Mouse (Mus musculus): ENCODE measurements around the gene Lcn9. TPM values are rescaled to one million over a fixed set of nuclear protein-coding genes. Genes with fewer than 3 reads are reported as not detected.

The Lcn9 gene
- polyA plus RNA-seq, 1 experiment: 0.10 TPM

- WGBS: 81% methylated on average over 3 of the region's 3 CpGs
- no peak for DNase-seq (ENCODE audit: low read depth, low spot score)
Observed at GRCm38 (mm10) chr2:25844097-25844496, 21.1 kb downstream of the Lcn9 start.

DNA sequence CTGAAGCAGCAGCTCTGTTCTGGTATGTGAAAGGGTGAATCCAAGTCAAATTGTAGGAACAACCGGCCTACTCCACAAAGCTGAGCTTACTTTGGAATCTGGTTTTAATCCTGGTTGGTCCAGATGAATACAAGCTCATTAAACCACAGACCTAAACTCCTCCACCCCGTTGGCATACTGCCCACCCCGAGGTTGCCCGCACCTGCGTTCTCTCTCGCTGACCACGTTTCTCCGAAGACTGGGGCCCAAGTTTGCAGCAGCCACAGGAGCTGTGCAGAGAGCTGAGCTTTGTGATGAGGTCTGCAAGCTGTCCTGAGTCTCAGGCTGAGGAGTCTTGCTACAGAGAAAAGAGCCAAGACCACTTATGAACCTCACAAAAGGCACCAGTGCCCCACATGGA is 23.6 kb downstream of the Lcn9 start:
- no peak for DNase-seq (ENCODE audit: low read depth, low spot score)
- 42% methylated on average over 8 of the region's 8 CpGs for WGBS

- 67% methylated on average over 16 of the region's 16 CpGs for WGBS
- no peak for DNase-seq (ENCODE audit: low read depth, low spot score)
Observed at GRCm38 (mm10) chr2:25847226-25847625, 24.3 kb downstream of the Lcn9 start, which contains the start of gene Sohlh1. Gene Sohlh1 (minus strand): TSS chr2:25847248.

- no peak for DNase-seq (ENCODE audit: low read depth, low spot score)
- 20% methylated on average over 4 of the region's 4 CpGs for WGBS
Observed at GRCm38 (mm10) chr2:25850330-25850729, 27.4 kb downstream of the Lcn9 start.

DNA sequence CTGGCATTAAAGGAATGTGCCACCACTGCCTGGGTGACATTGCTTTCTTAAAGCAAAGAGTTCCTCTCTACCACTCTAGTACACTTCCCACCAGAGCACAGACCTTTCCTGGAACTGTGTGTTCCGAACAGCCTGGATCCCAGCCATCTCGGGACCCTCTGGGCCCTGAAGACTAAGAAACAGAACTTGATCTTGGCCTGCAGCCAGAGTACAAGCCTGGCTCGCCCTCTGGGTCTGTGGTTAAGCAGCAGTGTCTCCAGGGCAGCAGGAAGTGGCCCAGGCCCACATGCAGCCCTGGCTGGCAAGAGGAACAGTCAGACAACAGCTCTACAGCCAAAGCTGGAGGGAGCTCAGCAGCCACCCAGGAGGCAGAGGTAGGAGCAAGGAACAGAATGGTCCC is 29.7 kb downstream of the Lcn9 start:
- no peak for DNase-seq (ENCODE audit: low read depth, low spot score)
- WGBS: 35% methylated on average over 3 of the region's 3 CpGs

- DNase-seq (ENCODE audit: low read depth, low spot score): no peak
- 72% methylated on average over 5 of the region's 5 CpGs for WGBS
Observed at GRCm38 (mm10) chr2:25853998-25854397, 31.0 kb downstream of the Lcn9 start.

DNA sequence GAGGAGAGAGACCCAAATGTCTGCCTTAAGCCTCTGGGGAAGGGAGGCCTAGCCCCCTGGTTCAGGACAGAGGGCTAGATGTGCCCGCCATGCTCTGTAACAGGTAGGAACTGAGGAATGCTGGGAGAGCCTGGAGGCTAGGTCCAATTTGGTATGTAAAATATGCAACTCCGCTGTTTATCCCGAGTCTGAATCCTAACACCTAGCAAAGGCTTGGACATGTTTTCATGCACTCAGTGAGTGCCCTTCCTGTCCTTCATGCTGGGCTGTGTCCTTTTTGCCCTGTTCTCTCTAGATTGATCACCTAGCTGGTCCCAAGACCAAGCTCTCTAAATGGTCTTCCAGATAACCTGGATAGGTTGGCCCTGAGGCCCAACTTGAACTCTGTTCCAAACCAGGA is 36.9 kb downstream of the Lcn9 start:
- DNase-seq (ENCODE audit: low read depth, low spot score): no peak
- WGBS: 73% methylated on average over 3 of the region's 3 CpGs

- 25% methylated on average over 2 of the region's 2 CpGs for WGBS
- DNase-seq (ENCODE audit: low read depth, low spot score): no peak
Observed at GRCm38 (mm10) chr2:25862038-25862437, 39.1 kb downstream of the Lcn9 start.

DNA sequence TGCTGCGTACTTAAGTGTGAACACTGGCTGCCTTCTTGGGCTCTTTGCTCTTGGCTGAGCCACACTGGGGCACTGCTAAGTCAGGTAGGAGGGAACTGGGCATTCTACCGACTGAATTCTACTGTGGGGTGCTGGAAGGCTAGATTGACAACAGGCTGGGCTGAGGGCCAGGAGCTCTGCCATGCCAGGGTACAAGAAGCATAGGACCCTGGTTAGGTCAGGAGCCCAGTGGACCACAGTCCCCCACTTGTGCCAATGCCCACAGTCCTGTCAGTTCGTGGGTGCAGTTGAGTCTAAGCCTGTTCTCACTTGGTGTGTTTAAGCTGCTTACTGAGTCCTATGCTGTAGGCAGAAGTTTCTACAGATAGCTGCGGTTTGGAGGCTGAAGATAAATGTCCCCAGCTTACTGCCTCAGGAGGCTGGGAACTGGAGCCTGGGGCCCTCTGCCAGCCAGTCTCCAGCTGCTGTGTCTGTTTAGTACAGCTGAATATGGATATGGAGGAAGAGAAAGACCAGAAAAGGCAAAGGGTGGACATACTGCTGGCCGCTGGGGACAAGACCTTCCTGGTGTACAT is 39.8 kb downstream of the Lcn9 start:
- no peak for DNase-seq (ENCODE audit: low read depth, low spot score)
- 58% methylated on average over 5 of the region's 5 CpGs for WGBS

GRCm38 (mm10) chr2:25863337-25864131 is 40.6 kb downstream of the Lcn9 start, which contains the start of gene Kcnt1:
Gene Kcnt1 (plus strand): TSS chr2:25863734.
- no peak for DNase-seq (ENCODE audit: low read depth, low spot score)
- 2% methylated on average over 52 of the region's 53 CpGs for WGBS

DNA sequence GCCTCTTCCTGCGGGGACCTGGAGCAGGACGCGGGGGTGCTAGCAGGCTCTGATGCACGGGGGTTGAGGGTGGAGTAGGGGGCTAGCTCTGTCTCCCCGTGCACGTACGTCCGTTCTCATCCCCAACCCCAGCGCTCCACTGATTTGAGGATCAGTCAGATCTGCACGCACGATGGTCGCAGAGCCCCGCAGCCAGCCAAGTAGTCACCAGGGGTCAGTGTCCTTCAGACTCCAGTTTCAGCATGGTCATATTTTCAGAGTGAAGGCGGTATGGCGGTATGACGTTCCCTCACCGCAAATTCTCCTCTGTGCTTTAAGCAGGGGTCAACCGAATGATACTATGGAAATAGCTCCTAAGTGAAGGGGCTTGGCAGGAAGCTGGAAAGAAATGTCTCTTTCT is 41.3 kb downstream of the Lcn9 start:
- DNase-seq (ENCODE audit: low read depth, low spot score): no peak
- WGBS: 5% methylated on average over 18 of the region's 18 CpGs

DNA sequence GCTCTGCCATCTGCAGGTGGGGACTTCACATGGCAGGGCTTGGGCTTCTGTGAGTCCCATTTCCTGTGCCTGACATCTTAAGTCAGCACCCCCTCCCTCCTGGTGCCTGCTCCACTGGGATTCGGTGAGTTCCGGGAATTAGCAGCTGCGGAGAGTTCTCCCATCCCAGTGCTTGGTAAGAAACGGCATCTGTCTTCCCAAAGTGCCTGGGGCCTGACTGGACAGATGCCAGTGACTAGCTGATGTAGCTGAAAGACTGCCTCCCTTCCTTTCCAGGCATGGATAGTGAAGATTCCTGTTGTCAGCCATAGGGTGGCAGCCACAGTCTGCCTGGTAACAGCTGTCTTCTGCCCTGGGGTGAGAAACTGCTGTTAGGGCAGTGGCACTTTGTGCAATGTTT is 42.5 kb downstream of the Lcn9 start:
- 21% methylated on average over 4 of the region's 4 CpGs for WGBS

GRCm38 (mm10) chr2:25866656-25867055 is 43.7 kb downstream of the Lcn9 start:
- DNase-seq (ENCODE audit: low read depth, low spot score): no peak
- 51% methylated on average over 5 of the region's 5 CpGs for WGBS

More for the DNA sequence above, 42.5 kb downstream of the Lcn9 start:
- DNase-seq (ENCODE audit: low read depth, low spot score): no peak

Other genes with a start within 250 kb of the Lcn9 start
- gene Mamdc4, start 248.3 kb upstream of the Lcn9 start, polyA plus RNA-seq (2012; rRNA removed): 0.97 and 8.1 TPM in 2 replicates
- 37.3 and 44.6 TPM in 2 replicates for gene Phpt1, start 247.9 kb upstream of the Lcn9 start, polyA plus RNA-seq (2012; rRNA removed)
- 0.43 and 0.69 TPM in 2 replicates for gene Ajm1, start 241.4 kb upstream of the Lcn9 start, polyA plus RNA-seq (2012; rRNA removed)
- gene Rabl6, start 214.6 kb upstream of the Lcn9 start, polyA plus RNA-seq (2012; rRNA removed): 35.8 and 52.6 TPM in 2 replicates
- not detected in 2 replicates for gene Ccdc183, start 205.5 kb upstream of the Lcn9 start, polyA plus RNA-seq (2012; rRNA removed)
- gene Tmem141, start 201.1 kb upstream of the Lcn9 start, polyA plus RNA-seq (2012; rRNA removed): 17.2 and 19.4 TPM in 2 replicates
- gene Fcna, start 195.1 kb upstream of the Lcn9 start, polyA plus RNA-seq (2012; rRNA removed): 1.9 TPM in 2 replicates
- 1.4 TPM in 1 of 2 replicates, not detected in the other for gene Lcn8, start 170.0 kb upstream of the Lcn9 start, polyA plus RNA-seq (2012; rRNA removed)
- gene Lcn5, start 165.2 kb upstream of the Lcn9 start, polyA plus RNA-seq (2012; rRNA removed): 0.74 TPM in 1 of 2 replicates, not detected in the other
- gene Lcn6, start 146.4 kb upstream of the Lcn9 start, polyA plus RNA-seq (2012; rRNA removed): not detected in 2 replicates
- gene Lcn10, start 140.4 kb upstream of the Lcn9 start, polyA plus RNA-seq (2012; rRNA removed): 0.37 TPM in 1 of 2 replicates, not detected in the other
- not detected in 2 replicates for gene Obp2a, start 123.1 kb upstream of the Lcn9 start, polyA plus RNA-seq (2012; rRNA removed)
- gene Bmyc, start 116.4 kb upstream of the Lcn9 start, polyA plus RNA-seq (2012; rRNA removed): 15.6 and 16.1 TPM in 2 replicates
- gene Obp2b, start 86.1 kb upstream of the Lcn9 start, polyA plus RNA-seq (2012; rRNA removed): not detected in 2 replicates
- not detected in 2 replicates for gene Lcn3, start 57.6 kb upstream of the Lcn9 start, polyA plus RNA-seq (2012; rRNA removed)
- not detected in 2 replicates for gene Lcn11, start 46.1 kb upstream of the Lcn9 start, polyA plus RNA-seq (2012; rRNA removed)
- not detected in 2 replicates for gene Gm13539, start 40.9 kb upstream of the Lcn9 start, polyA plus RNA-seq (2012; rRNA removed)
- gene Glt6d1, start 7.3 kb upstream of the Lcn9 start, polyA plus RNA-seq (2012; rRNA removed): not detected in 2 replicates
- gene Sohlh1, start 24.1 kb downstream of the Lcn9 start, polyA plus RNA-seq (2012; rRNA removed): not detected in 2 replicates
- 1.4 and 2.8 TPM in 2 replicates for gene Kcnt1, start 40.6 kb downstream of the Lcn9 start, polyA plus RNA-seq (2012; rRNA removed)
- gene Camsap1, start 160.1 kb downstream of the Lcn9 start, polyA plus RNA-seq (2012; rRNA removed): 2.1 and 5.1 TPM in 2 replicates
- gene Ubac1, start 198.6 kb downstream of the Lcn9 start, polyA plus RNA-seq (2012; rRNA removed): 43.6 and 51.5 TPM in 2 replicates

All from large intestine, adult 2 months (tissue).